Mouse (Mus musculus) stomach, postnatal 0 days (tissue): ENCODE data around the gene Slc38a4.

Source experiments
- CTCF ChIP-seq: IDR thresholded peaks from 2 replicates; pipeline ENCODE4 v1.5.1; 2016; ENCODE audit warnings: antibody characterized with exemption, low read depth, mild to moderate bottlenecking, moderate library complexity
- EP300 ChIP-seq: optimal IDR thresholded peaks from 2 replicates; pipeline ENCODE3; 2016; ENCODE audit warnings: antibody characterized with exemption

GRCm38 (mm10) chr15:96956699-96957098 lies 99.1 kb downstream of the Slc38a4 start:
- TF ChIP-seq CTCF (no peak), EP300 (no peak)
